Mouse (Mus musculus): ENCODE results near the gene Gm26558.

Gene Gm26558

DNA sequence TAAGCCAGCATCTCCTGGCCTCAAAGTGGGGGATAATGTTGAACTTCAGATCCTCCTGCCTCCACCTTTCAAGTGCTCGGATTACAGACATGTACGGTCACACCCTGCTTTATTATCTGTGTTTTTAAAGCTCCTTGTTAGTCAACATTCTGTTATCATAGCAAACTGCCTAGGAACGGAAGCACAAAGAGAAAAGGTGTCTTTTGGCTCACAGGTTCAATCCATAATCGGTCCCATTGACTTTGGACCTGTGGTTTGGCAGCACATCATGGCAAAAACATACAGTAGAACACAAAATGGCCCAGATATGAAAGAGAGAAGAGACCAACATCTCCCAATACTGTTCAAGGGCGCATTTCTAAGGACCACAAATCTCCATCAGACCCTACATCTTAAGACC lies 13.6 kb downstream of the Gm26558 start:
- DNase-seq (ENCODE audit: low spot score) = no peak

- DNase-seq (ENCODE audit: low spot score) = no peak
Measured at GRCm38 (mm10) chr2:70647681-70648080, 14.2 kb downstream of the Gm26558 start.

GRCm38 (mm10) chr2:70645266-70645780 lies 16.6 kb downstream of the Gm26558 start:
- no peak for DNase-seq (ENCODE audit: low spot score)

DNA sequence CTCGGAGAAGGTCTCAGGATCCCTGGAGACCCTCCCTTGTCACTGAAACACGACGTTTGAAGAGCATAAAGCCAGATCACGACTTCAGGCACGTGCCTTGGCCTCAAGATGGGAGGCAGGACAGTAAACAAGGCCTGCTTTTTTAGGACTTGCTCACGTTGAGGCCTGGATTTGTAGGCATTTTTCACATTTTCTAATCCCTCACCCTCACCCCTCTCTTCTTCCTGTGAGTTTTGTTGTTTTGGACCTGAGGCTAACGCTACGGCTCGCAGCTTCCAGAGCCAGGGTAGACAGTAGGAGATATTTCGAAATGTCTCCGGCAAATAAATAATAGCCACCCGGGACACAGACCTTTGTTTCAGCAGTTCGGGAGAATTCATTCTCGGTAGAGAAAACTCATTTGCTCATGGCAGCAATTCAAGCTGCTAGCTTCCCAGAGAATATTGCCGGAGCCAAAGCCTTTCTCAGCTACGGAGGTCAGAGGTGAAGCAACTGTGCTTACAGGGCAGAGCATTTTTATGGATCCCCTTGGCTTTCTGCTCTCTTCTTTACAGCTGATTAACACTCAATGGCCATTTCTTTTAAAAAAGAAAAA lies 18.8 kb downstream of the Gm26558 start:
- DNase-seq (ENCODE audit: low spot score) = no peak

DNA sequence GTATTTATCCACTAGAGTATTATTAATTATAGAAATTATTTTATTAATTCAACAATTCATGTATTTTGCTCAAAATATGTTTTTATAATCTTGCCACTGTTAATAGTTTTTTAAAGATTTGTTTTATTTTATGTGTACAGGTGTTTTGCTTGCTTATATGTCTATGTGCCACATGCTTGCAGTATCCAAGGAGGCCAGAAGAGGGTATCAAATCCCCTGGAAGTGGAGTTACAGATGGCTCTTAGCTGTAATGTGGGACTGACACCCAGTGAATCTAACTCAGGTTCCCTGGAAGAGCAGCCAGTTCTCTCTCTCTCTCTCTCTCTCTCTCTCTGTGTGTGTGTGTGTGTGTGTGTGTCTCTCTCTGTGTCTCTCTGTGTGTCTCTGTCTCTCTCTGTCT lies 20.9 kb downstream of the Gm26558 start:
- DNase-seq (ENCODE audit: low spot score) = no peak

GRCm38 (mm10) chr2:70634028-70634690 lies 27.7 kb downstream of the Gm26558 start:
- no peak for DNase-seq (ENCODE audit: low spot score)

DNA sequence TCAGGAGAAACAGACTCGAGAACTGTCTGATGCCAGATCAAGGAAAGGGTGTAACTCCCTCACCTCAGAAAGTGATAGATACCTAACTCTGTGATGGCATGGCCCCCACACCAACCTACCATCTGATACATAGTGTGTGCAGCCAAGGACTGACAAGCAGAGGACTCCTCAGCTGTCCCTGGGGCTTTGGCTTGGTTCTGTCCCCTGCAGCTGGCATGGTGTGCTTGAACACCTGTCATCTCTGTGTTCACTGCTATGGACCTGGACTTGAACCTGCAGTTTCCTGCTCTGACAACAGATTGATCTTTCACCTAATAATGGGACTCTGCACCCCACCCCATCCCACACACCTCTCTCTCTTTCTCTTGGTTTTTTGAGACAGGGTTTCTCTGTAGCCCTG lies 29.5 kb downstream of the Gm26558 start:
- DNase-seq (ENCODE audit: low spot score) = no peak

- no peak for DNase-seq (ENCODE audit: low spot score)
Measured at GRCm38 (mm10) chr2:70631321-70631720, 30.6 kb downstream of the Gm26558 start.

- DNase-seq (ENCODE audit: low spot score) = no peak
Measured at GRCm38 (mm10) chr2:70629921-70630320, 32.0 kb downstream of the Gm26558 start.

DNA sequence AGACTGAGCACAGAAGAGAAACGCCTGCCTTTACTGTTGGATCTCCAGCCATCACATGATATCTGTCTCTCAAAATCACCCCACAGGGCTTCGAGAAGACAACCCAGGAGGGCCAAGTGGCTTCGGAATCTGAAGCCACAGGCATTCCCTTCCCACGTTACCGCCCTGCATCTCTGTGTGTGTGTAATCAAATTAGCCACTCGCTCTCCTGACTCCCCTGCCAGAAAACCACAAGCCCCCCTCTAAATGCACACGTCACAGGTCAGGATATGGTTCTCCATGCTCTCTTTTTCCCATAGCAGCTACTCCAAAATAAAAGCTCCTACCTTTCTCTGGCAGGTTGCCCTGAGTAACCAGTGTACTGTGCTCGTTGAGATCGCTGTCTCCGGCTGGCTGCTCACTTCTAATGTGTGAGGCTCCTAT lies 32.6 kb downstream of the Gm26558 start:
- no peak for DNase-seq (ENCODE audit: low spot score)

DNA sequence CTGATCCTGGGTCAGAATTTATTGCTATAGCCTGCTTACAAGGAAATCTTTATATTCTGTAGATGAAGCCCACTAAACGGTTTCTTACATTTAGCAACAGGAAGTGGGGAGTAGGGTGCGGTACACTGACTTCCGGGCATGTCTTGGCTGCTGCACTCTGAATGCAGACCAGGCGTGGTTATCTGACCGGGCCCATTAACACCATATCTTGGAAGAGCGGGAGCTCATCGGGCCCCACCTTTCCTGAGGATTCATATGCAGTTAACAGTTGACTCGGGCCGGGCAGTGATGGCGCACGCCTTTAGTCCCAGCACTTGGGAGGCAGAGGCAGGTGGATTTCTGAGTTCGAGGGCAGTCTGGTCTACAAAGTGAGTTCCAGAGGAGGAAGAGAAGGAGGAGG lies 33.5 kb downstream of the Gm26558 start:
- DNase-seq (ENCODE audit: low spot score) = no peak

- no peak for DNase-seq (ENCODE audit: low spot score)
Measured at GRCm38 (mm10) chr2:70625761-70626160, 36.1 kb downstream of the Gm26558 start.

DNA sequence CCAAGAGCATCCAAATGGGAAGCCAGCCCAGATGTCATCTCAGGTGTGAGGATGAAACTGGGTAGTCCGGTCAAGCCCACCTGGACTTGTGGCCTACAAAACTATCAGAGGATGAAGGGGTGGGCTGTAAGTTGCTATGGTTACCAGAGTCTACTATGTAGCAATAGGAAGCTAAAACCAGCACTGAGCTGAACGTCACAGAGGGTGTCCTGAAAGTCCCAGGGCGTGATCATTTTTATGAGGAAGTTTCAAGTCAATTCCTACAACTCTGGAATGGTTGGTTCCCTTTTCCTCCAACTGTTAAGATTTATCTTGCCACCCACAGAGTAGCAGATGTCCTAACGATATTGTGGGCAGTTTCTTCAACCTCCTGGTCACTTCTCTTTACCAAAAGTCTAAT lies 39.7 kb downstream of the Gm26558 start:
- no peak for DNase-seq (ENCODE audit: low spot score)

- DNase-seq (ENCODE audit: low spot score) = peak; percentile 7
Measured at GRCm38 (mm10) chr2:70620225-70620624, 41.7 kb downstream of the Gm26558 start.

DNA sequence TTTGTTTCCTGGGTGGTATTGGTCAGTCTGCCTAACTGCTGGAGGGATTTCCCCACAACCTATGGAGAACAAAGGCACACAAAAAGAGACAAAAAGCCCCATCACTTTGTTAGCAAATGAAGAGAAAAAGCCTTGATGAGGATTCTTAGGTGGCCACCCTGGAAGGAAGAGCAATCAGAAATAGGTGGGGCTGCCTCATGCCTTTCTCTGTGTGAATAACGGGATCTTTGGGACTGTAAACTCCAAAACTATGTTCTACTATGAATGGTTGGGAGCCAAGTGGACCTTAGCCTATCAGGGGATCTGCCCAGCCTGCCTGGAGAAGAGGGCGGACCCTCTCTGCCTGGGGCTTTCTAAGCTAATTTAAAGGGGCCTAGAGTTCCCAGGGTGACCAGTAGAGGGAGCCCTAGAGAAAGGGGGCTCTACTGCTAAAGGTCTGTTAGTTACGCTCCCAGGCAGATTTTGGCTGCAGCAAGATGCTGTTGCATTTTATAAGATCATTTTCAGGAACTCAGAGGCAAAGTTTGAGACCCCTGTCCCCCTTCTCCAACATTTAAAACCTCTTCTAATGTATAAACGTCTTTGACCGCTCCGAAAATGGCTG lies 42.6 kb downstream of the Gm26558 start:
- no peak for DNase-seq (ENCODE audit: low spot score)

GRCm38 (mm10) chr2:70616617-70617016 lies 45.3 kb downstream of the Gm26558 start:
- no peak for DNase-seq (ENCODE audit: low spot score)

GRCm38 (mm10) chr2:70616076-70616475 lies 45.8 kb downstream of the Gm26558 start:
- no peak for DNase-seq (ENCODE audit: low spot score)

- DNase-seq (ENCODE audit: low spot score) = peak; percentile 10
Measured at GRCm38 (mm10) chr2:70614745-70615351, 47.1 kb downstream of the Gm26558 start.

Measured in T-cell, adult 2 months (primary cell).